Mouse (Mus musculus) liver, embryonic 14.5 days (tissue): Measurements from ENCODE around the gene Iqgap2.

Experiments used
- CTCF ChIP-seq: IDR thresholded peaks from 2 replicates; pipeline ENCODE4 v1.5.1; 2016; ENCODE audit warnings: antibody characterized with exemption, low read depth, control low read depth
- EP300 ChIP-seq: IDR thresholded peaks from 2 replicates; pipeline ENCODE4 v1.6.1; 2016; ENCODE audit warnings: antibody characterized with exemption, low read depth

DNA sequence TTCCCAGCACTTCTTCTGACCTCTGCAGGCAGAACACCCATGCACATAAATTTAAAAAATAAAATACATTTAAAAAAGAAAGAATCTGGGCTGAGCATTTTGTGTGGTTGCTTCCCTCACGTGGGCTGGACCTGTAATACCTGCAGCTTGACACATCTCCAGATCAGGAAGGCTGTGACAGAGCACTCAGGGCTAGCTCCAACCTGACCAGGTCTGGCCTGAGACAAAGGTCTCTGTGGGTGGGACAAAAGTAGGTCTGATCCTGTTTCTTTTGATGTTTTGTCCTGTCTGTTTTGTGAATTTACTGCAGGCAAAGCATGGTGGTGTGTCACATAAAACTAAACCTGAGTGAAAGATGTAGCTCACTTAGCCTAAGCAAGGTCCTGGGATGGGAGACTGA is 309.9 kb downstream of the Iqgap2 start:
- TF ChIP-seq CTCF (no peak), EP300 (no peak)
